Mouse (Mus musculus) kidney, adult 9 months (tissue): ENCODE measurements at regions not wholly inside any gene's neighbourhood (a gene's known extent, or its start where the extent isn't known, plus 50 kb on each side); places are given as distances from the start of the nearest gene placed in this dataset.
A peak's percentile ranks its signal among the peaks of the same experiment; 100 is the strongest.

Source experiments
- DNase-seq: peaks from one replicate; pipeline ENCODE4 v3.0.0; 2022

GRCm38 (mm10) chr10:98725110-98725509 lies 189.1 kb upstream of the Atp2b1 start:
- DNase-seq: no peak

- no peak for DNase-seq
These were observed 187.1 kb upstream of the Atp2b1 start for GRCm38 (mm10) chr10:98727130-98727529.

- DNase-seq: no peak
These were observed 185.7 kb upstream of the Atp2b1 start for GRCm38 (mm10) chr10:98728396-98729030.

GRCm38 (mm10) chr10:98733950-98734585 lies 180.1 kb upstream of the Atp2b1 start:
- DNase-seq: no peak

GRCm38 (mm10) chr10:98740507-98741147 lies 173.6 kb upstream of the Atp2b1 start:
- no peak for DNase-seq

GRCm38 (mm10) chr10:98741398-98741797 lies 172.8 kb upstream of the Atp2b1 start:
- no peak for DNase-seq

GRCm38 (mm10) chr10:98742822-98743605 lies 171.2 kb upstream of the Atp2b1 start:
- no peak for DNase-seq

GRCm38 (mm10) chr10:98744246-98744645 lies 170.0 kb upstream of the Atp2b1 start:
- DNase-seq: peak; percentile 21

- DNase-seq: no peak
These were observed 169.5 kb upstream of the Atp2b1 start for GRCm38 (mm10) chr10:98744662-98745061.

GRCm38 (mm10) chr10:98745409-98745808 lies 168.8 kb upstream of the Atp2b1 start:
- no peak for DNase-seq

- no peak for DNase-seq
These were observed 168.3 kb upstream of the Atp2b1 start for GRCm38 (mm10) chr10:98745861-98746260.

GRCm38 (mm10) chr10:98748856-98749583 lies 165.2 kb upstream of the Atp2b1 start:
- DNase-seq: peak; percentile 41

- no peak for DNase-seq
These were observed 164.6 kb upstream of the Atp2b1 start for GRCm38 (mm10) chr10:98749584-98749947.

GRCm38 (mm10) chr10:98751376-98752058 lies 162.7 kb upstream of the Atp2b1 start:
- DNase-seq: no peak

- DNase-seq: no peak
These were observed 153.1 kb upstream of the Atp2b1 start for GRCm38 (mm10) chr10:98761080-98761479.

GRCm38 (mm10) chr10:98765786-98766419 lies 148.3 kb upstream of the Atp2b1 start:
- no peak for DNase-seq

- DNase-seq: no peak
These were observed 134.4 kb upstream of the Atp2b1 start for GRCm38 (mm10) chr10:98779783-98780182.

- no peak for DNase-seq
These were observed 133.3 kb upstream of the Atp2b1 start for GRCm38 (mm10) chr10:98780938-98781337.

- no peak for DNase-seq
These were observed 132.3 kb upstream of the Atp2b1 start for GRCm38 (mm10) chr10:98781888-98782351.

GRCm38 (mm10) chr10:98785411-98785810 lies 128.8 kb upstream of the Atp2b1 start:
- DNase-seq: no peak

GRCm38 (mm10) chr10:98786089-98786488 lies 128.1 kb upstream of the Atp2b1 start:
- DNase-seq: no peak

- no peak for DNase-seq
These were observed 124.4 kb upstream of the Atp2b1 start for GRCm38 (mm10) chr10:98789763-98790162.
